Mouse (Mus musculus) left cerebral cortex, postnatal 36 days (tissue): Measurements from ENCODE around the gene Acp5. TPM values are rescaled to one million over a fixed set of nuclear protein-coding genes. Genes with fewer than 3 reads are reported as not detected.
"Not testable (repeated sequence)": the region's sequence is repeated elsewhere in the genome, so short reads cannot be mapped to it uniquely, and the experiment has no call there.

Source experiments
- DNase-seq, 2 experiments: peaks; one replicate each; pipeline ENCODE4 v3.0.0; 2021 to 2022; ENCODE audit warnings: low spot score in 2 of 2, mixed read lengths in 1 of 2
- intact Hi-C: fragments of 180-260 bp; cut with DNase I; formaldehyde crosslinking; loops from one replicate; pipeline ENCODE4 v1.15.1; 2025
- total RNA-seq, 2 experiments: library from RNA; stranded (reverse); gene quantifications; 2 replicates each; pipeline ENCODE4 v1.2.3; 2021

The Acp5 gene
- total RNA-seq, result under 1 TPM in 1 of 2 experiments, not detected in 1; 0.62 TPM

DNA sequence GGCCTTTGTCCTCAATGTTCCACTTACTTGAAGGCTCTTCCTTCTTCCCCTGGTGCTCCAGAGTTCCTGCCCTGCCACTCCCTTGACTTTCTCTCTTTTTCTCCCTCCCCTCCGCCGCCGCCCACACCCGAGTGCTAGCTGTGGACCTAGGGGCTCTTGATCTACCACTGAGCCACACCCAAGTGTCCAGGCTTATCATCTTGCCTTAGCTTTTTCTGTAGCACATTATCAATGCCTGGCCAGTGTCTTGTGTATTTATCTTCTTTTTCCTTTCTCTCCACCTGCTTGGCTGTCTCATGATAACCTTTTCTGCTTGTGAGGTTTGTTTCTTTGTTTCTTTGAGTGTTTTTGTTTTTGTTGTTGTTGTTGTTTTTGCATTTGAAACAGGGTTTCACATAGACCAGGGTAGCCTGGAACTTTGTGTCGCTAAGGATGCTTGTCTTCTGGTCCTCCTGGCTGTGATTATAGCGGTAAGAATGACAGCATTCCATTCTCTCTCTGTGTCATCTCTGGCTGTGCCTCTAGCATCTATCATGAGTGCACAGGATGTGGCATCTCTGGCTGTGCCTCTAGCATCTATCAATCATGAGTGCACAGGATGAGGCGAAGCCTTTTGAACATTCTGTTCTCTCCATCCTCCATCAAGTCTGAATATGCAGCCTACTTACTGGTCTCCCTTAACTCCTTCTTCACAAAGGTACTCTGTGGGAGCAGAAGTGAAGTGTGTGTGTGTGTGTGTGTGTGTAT, at the start of gene Acp5:
Gene Acp5, minus strand, starts transcription at position 68 of the 747 bp plus-strand sequence.
- intact Hi-C loops, result no loop called here
- no peak for DNase-seq

GRCm38 (mm10) chr9:22172318-22172717, 36.8 kb upstream of the Acp5 start:
- DNase-seq, result no peak
- intact Hi-C loops, result no loop called here

DNA sequence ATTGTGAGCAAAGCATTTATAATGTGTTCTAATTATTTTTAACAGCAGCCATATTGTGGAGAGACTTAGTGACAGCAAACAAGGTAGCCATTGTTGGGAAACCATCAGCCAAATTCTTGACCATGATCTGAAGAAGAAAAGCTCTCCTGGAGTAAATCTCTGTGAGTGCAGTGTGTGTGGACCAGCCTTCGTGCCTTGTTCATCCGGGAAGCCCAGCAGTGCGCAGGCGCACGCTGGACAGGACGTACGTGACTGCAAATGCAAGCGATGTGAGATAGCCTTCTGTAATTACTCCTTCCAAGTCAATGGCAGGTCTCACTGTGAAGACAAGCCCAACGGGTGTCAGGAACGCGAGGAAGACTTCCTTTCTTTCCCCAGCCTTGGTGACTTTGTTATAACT, 33.8 kb upstream of the Acp5 start:
- intact Hi-C loops, result no loop called here

GRCm38 (mm10) chr9:22167751-22168150, 32.2 kb upstream of the Acp5 start:
- DNase-seq, result no peak
- intact Hi-C loops, result no loop called here

More for the DNA sequence above, 33.8 kb upstream of the Acp5 start:
- DNase-seq, result no peak

DNA sequence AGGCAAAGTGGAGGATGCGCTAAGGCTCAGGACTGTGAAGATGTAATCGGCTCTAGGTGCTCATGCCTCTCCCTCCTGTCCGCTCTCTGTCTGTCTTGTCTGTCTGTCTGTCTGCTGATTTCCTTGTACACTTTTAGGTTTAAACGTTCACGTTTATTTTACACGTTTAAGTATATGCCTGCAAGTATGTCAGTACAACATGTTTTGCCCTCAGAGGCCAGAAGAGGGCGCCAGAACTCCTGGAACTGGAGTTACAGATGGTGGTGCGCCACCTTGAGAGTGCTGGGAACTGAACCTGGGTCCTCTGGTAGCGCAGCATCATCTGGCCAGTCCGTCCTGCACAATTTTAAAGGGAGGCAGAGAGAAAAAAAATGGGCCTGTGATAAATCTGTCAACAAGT, 31.2 kb upstream of the Acp5 start:
- DNase-seq, result no peak
- intact Hi-C loops, result no loop called here

DNA sequence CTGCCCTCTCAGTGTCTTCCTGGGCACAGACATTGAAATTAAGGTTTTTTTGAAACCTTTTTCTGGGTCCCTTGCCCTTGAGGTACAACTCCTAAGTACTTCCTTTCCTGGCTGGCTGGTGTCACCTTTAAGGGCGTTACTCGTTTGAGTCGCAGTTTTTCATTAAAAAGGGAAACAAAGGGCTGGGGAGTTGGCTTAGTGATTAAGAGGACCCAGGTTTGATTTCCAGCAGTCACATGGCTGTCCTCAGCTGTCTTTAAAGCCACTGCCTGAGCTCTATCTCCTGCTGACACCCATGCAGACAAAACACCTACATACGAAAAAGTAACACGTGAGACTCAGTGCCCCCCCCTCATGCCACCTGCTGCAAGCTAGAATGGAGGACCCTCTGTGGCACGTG, 30.5 kb upstream of the Acp5 start:
- intact Hi-C loops, result no loop called here

DNA sequence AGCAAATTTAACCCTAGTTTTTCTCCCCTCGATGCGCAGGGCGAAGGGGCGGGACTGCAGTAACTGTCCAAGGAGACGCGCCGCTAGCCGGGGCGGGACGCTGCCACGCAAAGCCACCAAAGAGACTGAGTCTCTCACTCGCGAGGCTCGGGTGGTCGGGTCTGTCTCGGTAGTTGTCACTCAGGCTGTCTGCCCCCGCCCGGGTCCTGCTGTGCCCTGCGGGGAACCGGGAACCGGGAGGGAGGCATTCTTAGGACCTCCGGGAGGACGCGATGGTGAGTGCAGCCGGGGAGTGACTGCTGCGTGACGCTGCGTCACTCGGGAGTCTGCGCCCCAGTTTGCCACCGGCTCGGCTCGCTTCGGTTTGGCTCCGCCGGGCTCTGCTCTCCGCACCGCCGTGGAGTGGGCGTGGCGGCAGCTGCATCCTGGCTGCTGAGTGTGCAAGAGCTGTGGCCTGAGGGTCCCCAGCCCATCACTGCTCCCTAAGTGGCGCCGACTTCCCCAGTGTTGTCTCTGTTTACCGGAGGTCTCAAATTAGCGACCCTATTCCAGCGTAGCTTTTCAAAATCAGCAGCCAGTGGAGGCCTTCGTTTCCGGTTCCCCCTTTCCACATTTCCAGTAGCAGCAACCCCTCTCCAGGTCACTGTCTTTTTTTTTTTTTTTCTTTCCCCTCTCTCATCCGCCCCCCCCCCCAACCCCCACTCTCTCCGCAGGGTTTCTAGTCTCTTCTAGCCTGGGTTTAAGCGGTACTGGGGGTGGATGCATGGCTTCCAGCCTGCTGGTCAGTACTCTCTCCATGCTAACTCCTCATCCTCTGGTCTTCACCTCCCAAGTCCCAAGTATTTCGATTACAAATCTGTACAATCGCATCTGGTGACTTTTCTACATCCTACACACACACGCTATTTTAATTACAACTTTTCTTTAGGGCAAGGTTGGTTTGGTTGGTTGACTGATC, 29.5 kb upstream of the Acp5 start:
- peak; percentile 62 to 73 for DNase-seq

More for the DNA sequence above, 30.5 kb upstream of the Acp5 start:
- DNase-seq, result no peak

DNA sequence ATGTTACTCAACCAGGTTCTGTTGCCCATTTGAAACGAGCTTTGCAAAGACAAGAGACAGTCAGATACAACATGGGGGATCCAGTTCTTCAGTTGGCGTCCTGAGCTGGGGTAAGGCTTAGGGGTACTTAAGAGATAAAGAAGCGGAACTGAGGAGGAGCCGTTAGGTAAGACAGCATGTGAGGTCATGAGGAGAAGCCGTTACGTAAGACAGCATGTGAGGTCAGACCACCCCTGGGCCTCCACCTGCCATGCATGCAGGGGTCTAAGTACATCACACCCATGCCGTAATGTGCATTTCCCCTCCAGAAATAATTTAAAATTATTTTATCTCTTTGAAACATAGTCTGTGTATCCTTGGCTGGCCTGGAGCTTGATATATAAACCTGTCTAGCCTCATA, 27.4 kb upstream of the Acp5 start:
- intact Hi-C loops, result no loop called here

More for the DNA sequence above, 29.5 kb upstream of the Acp5 start:
- intact Hi-C loops, result no loop called here

GRCm38 (mm10) chr9:22162305-22162704, 26.8 kb upstream of the Acp5 start:
- DNase-seq, result no peak

More for the DNA sequence above, 27.4 kb upstream of the Acp5 start:
- no peak for DNase-seq

DNA sequence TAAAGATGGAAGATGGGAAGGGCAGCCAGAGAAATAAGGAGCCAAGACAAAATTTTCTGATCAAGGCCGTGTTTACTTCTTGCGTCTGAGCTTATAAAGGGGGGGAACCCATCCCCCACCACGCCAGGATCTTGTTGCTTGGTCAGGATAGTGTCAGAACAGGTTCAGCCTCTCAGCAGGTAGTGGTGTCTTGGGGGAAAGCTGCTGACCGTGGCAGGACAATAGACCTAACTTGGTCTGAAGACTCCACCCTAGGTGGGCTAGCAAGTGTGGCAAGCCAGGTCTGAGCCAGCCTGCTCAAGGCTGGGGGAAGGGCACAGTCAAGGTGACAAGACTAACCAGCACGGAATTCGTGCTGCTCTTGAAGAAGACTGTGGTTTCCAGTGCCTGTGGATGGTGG, 25.8 kb upstream of the Acp5 start:
- intact Hi-C loops, result no loop called here
- no peak for DNase-seq

More at GRCm38 (mm10) chr9:22162305-22162704, 26.8 kb upstream of the Acp5 start:
- intact Hi-C loops, result no loop called here

DNA sequence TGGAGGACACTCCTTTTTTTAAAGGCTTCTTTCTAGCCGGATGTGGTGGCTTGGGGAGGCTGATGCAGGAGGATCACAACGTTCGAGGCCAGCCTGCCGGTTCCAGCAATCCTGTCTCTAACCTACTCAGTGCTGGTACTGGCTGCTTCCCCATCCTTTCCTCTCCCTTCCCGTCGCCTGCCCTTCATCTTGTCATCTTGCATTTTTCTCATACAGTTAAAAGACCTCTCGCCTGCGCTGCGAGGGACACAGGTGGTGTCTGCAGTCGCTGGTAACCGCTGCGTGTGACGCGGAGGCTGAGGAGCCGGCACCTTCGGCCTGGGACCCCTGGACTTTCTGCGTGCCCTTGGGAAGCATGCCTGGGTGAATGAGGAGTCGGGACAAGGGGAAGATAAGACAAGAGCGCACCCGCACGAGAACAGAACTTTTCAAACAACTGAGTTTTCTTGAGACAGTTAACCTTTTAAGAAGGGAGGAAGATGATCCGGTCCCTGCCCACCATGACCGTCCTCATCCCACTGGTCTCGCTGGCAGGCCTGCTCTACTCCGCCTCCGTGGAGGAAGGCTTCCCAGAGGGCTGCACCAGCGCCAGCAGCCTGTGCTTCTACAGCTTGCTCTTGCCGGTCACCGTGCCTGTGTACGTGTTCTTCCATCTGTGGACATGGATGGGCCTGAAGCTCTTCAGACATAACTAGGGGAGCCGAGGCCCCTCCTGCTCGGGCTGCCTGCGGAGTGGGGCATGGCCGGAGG, 22.2 kb upstream of the Acp5 start:
- peak in 1 of 2 experiments; percentile 9 for DNase-seq
- intact Hi-C loops, result loop anchor here (5.0 kb wide), 1 partner anchor 255 kb away; the partner anchor contains the start of gene 9530077C05Rik

DNA sequence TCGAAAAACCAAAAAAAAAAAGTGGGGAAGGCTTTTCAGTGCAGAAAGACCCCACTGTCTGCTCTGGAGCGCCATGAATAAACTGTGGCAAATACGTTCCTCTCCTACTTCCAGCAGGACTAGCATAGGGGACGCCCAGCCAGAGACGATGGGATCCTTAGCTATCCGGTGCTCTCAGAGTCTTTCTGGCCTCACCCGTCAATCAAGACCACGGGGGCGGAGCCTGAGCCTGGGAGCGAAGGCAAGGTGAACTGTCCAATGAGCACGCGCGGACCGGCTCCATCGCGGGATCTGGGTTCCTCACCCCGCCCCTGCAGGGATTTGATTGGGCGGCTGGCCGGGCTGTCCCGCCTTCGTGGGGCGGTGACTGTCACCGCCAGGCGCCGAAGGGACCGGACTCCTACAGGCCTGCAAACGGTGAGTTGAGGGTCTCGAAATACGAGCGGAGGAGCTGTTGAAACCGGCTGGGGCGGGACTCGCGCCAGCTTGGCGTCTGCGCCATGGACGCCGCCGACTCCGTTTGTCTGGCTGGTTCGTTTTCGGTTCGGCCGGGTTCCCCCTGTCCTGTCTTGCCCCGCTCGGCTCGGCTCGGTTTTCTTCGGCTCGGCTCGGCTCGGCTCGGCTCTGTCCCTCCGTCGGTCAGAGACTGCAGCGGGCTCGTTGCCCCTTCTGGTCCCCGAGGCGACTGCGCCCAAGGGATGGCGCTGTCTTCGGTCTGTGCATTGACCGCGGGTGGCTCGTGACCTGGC, 21.2 kb upstream of the Acp5 start, which contains the start of gene Pigyl:
Gene Pigyl, plus strand, starts transcription at position 350 of the 749 bp plus-strand sequence.
- intact Hi-C loops, result loop anchor here (1.0 to 5.0 kb wide), 2 partner anchors 69 to 256 kb away; partner anchors contain the start of genes 9530077C05Rik and Zfp809
- peak; percentile 97 to 98 for DNase-seq

DNA sequence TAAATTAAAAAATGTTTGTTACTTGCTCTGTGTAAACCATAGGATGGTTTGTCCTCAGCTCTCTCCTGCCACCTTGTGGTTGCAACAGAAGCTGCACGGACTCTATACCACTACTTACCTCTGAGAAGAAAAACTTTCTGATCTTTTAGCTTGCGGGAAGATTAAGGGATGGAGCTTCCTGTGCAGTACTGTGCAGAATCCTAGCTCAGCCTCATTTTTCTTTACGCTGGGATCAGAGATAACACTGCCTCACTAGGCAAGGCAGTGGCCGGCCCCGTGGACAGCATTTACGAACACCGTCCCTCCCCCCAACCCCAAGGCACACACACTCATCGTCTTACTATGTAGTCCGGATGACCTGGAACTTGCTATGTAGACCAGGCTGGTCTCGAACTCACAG, 20.1 kb upstream of the Acp5 start:
- intact Hi-C loops, result loop anchor here (1.0 to 5.0 kb wide), 3 partner anchors 70 to 257 kb away; partner anchors contain the start of genes 9530077C05Rik, Gm49318, Zfp653 and Zfp809
- peak; percentile 49 to 58 for DNase-seq

DNA sequence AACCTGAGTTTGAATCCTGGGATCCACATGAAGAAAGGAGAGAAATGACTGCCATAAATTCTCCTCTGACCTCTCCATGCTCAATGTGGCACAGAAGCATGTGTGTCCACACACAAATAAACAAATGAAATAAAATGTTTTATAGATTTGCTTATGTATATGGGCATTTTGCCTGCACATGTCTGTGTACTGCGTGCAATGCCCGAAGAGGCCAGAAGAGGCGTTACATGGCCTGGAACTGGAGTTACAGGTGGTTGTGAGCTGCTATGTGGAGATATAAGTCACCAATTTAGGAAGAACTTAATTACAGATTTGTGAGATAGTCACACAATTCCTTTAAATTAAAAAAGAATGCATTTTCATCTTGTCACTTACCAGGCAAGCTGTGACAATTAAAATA, 18.3 kb upstream of the Acp5 start:
- DNase-seq, result no peak
- intact Hi-C loops, result loop anchor here (2.0 kb wide), 1 partner anchor 83 kb away; the partner anchor contains the start of genes Gm49318 and Zfp653

GRCm38 (mm10) chr9:22150946-22151345, 15.4 kb upstream of the Acp5 start:
- intact Hi-C loops, result no loop called here
- no peak for DNase-seq

DNA sequence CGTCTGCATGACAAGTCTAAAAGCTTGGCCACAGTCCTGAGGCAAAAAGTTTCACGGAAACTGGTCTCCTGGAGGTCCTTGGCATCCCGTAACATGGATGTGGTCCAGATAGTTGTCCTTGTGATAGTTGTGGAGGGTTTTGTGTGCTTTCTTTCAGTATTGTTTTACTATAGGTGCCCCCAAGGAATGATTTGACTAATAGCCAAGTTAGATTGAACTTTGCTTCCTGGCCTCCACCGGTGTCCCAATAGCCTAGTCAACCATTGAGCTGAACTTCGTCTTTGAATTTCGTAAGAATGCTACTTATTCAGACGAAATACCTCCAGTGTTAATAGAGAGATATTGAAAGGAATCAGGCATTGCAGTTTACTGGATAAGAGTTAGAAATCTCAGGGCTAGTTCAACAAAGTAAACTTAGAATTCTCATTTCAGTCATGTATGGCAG, 14.8 kb upstream of the Acp5 start:
- intact Hi-C loops, DNase-seq: not testable (repeated sequence)

DNA sequence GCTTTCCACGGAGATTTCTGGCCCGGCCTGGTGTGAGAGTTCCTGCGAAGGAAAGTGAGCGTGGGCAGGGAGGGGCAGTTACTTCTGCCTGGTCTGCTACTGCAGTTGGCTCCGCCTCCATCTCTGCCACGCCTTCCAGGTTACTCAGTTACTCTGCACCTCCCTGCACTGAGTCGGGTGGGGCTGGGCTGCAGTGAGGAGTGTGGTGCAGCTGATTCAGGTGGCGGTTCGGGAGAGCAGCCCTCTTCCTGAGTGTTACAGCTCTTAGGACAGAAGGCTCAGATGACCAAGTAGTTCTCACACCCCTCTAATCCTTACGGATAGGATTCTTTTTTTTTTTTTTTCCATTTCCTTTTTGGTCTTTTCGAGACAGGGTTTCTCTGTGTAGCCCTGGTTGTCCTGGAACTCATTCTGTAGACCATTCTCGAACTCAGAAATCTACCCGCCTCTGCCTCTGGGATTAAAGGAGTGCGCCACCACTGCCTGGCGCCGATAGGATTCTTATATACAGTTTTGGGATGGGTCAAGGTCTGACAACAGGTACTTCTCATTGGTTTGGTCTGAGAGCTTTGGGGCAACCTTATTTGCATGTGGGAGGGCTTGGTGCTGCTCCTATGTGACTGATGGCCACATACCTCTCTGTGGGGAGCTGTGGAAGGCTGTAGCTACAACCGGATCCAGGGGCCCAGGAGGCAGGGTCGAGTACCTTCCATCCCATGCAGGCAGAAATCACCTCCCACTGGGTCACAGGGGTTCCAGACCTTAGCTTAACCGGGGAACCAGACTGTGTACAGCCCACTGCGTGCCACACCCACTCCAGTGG, 14.1 kb upstream of the Acp5 start:
- intact Hi-C loops, result loop anchor here (10.0 kb wide), 1 partner anchor 175 kb away; no protein-coding TSS in a partner anchor
- DNase-seq, result no peak
